Mouse (Mus musculus): ENCODE data around the gene Apol7c.

GRCm38 (mm10) chr15:77579311-77579710, 46.2 kb upstream of the Apol7c start:
- no peak for TF ChIP-seq POLR2A (IDR thresholded peaks at IDR 0.05; ENCODE audit: extremely low read depth, insufficient read depth, low read length)
- TF ChIP-seq CTCF (IDR thresholded peaks at IDR 0.05; ENCODE audit: extremely low read depth, insufficient read depth, low read length), result no peak

All from cortical plate, adult 2 months (tissue).